Comparison of ENCODE assay signal across 12 mouse cellular contexts in the genomic region with DNA sequence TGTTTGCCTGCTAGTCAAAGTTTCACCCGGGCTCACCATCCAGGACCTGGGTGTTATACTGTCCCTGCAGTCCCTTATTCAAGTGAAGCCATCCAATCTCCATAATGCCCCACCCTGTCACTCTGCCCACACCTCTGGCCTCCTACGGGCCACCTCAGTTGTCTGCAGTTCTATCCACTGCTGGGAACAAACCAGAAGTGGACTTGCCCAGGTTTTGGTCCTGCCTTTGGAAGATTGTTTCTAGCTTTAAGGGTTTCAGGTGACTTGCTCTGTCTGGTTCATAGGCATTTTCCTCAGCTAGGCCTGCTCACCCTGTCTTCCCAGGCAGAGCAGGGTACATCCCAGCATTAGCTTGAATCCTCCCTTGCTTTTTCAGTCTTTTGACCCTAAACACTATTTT. TPM values are rescaled to one million over a fixed set of nuclear protein-coding genes. Genes with fewer than 3 reads are reported as not detected.
DNase-seq lines count a peak whose midpoint lies in the region; ATAC-seq and TF ChIP-seq lines count a peak whose summit lies in the region.
"Had no signal": no experiment of that assay in that cellular context is flagged by ENCODE, and none has a peak within 500 bp of the region (broad histone marks: within the 10 kb centered on the region; RNA-seq: fewer than 3 reads in every experiment).

No protein-coding gene starts in this region.

- 24% methylated on average over 2 of the region's 2 CpGs for WGBS in kidney, postnatal 0 days
- WGBS in embryonic facial prominence, embryonic 12.5 days = 51% methylated on average over 2 of the region's 2 CpGs
- WGBS in intestine, embryonic 16.5 days = 34% methylated on average over 2 of the region's 2 CpGs

- peaks cover 15% of the 10 kb centered on the region; the same call in 1 of the 2 replicates for H3K4me1 ChIP-seq in kidney, postnatal 0 days (replicated peaks; ENCODE audit: insufficient read depth, low read length)
- H3K4me1 ChIP-seq in embryonic facial prominence, embryonic 12.5 days = peaks cover 44% of the 10 kb centered on the region
- peaks cover 25% of the 10 kb centered on the region for H3K4me1 ChIP-seq in intestine, embryonic 16.5 days (ENCODE audit: control insufficient read depth, insufficient read depth, low read length)

- no peak for ATAC-seq in kidney, postnatal 0 days (replicated peaks; ENCODE audit: low FRiP score, low read depth)
- ATAC-seq in embryonic facial prominence, embryonic 12.5 days (ENCODE audit: insufficient number of reproducible peaks, insufficient read depth, low FRiP score, low TSS enrichment) = no peak
- no peak for ATAC-seq in intestine, embryonic 16.5 days
- no peak for ATAC-seq in megakaryocyte progenitor cell, adult 5-6 weeks (replicated peaks; ENCODE audit: poor library complexity)

- H3K9me3 ChIP-seq in kidney, postnatal 0 days (replicated peaks; ENCODE audit: low read length) = no peaks in the 10 kb centered on the region
- H3K9me3 ChIP-seq in embryonic facial prominence, embryonic 12.5 days = no peaks in the 10 kb centered on the region
- H3K9me3 ChIP-seq in intestine, embryonic 16.5 days (ENCODE audit: control insufficient read depth, low read length) = no peaks in the 10 kb centered on the region

- no peak overlapping the region for H3K4me3 ChIP-seq in kidney, postnatal 0 days (replicated peaks; ENCODE audit: low read depth, low read length)
- no peak overlapping the region for H3K4me3 ChIP-seq in embryonic facial prominence, embryonic 12.5 days
- H3K4me3 ChIP-seq in intestine, embryonic 16.5 days (ENCODE audit: low read length) = no peak overlapping the region

- DNase-seq in gastrocnemius, adult 18-20 months (ENCODE audit: low spot score) = peak; percentile 2
- DNase-seq in gastrocnemius, postnatal 25 days = no peak
- no peak for DNase-seq in kidney, postnatal 0 days (ENCODE audit: low spot score)
- DNase-seq in kidney, adult 9 months = no peak
- DNase-seq in adrenal gland, postnatal 10 days = no peak
- DNase-seq: thymus, postnatal 14 days had no signal

- H3K27me3 ChIP-seq in kidney, postnatal 0 days (ENCODE audit: insufficient read depth, low read length) = no peaks in the 10 kb centered on the region
- no peaks in the 10 kb centered on the region for H3K27me3 ChIP-seq in embryonic facial prominence, embryonic 12.5 days
- H3K27me3 ChIP-seq in intestine, embryonic 16.5 days (replicated peaks; ENCODE audit: control insufficient read depth, insufficient read depth, low read length) = no peaks in the 10 kb centered on the region
- H3K27me3 ChIP-seq: CH12.LX had no signal

- no peaks in the 10 kb centered on the region for H3K36me3 ChIP-seq in kidney, postnatal 0 days (ENCODE audit: insufficient read depth, low read length)
- H3K36me3 ChIP-seq in embryonic facial prominence, embryonic 12.5 days = no peaks in the 10 kb centered on the region
- no peaks in the 10 kb centered on the region for H3K36me3 ChIP-seq in intestine, embryonic 16.5 days (ENCODE audit: control insufficient read depth, insufficient read depth, low read length)

- no peak for TF ChIP-seq CTCF in kidney, postnatal 0 days (IDR thresholded peaks at IDR 0.05; ENCODE audit: low read depth)

- peak overlapping the region; percentile 87 for H3K27ac ChIP-seq in kidney, postnatal 0 days
- peak overlapping the region; percentile 99 for H3K27ac ChIP-seq in embryonic facial prominence, embryonic 12.5 days
- peak overlapping the region; percentile 73 for H3K27ac ChIP-seq in intestine, embryonic 16.5 days (ENCODE audit: low read length)

- no peak overlapping the region for H3K9ac ChIP-seq in kidney, postnatal 0 days (ENCODE audit: low read depth, low read length)
- H3K9ac ChIP-seq in embryonic facial prominence, embryonic 12.5 days = no peak overlapping the region
- H3K9ac ChIP-seq in intestine, embryonic 16.5 days (ENCODE audit: low read depth, low read length) = peak overlapping the region; percentile 58

- H3K4me2 ChIP-seq in kidney, postnatal 0 days (ENCODE audit: low read length) = no peak overlapping the region
- H3K4me2 ChIP-seq in embryonic facial prominence, embryonic 12.5 days (replicated peaks) = no peak overlapping the region
- H3K4me2 ChIP-seq in intestine, embryonic 16.5 days (ENCODE audit: low read depth, low read length) = no peak overlapping the region

RNA-seq across cellular contexts. Expression of gene Lsp1, which starts 5.4 kb away (rescaled TPM):
- total RNA-seq in gastrocnemius, adult 18-20 months (2021) = 10 to 100 TPM; 30.3 to 38.4 TPM
- total RNA-seq in gastrocnemius, postnatal 25 days (2021) = 10 to 100 TPM; 43.2 to 60.3 TPM
- 161 and 165 TPM in 2 replicates for polyA plus RNA-seq in kidney, postnatal 0 days (2015; fragmentation: Nextera tagmentation; extraction: Ambion mirVana)
- 24.5 and 24.7 TPM in 2 replicates for polyA plus RNA-seq in embryonic facial prominence, embryonic 12.5 days (2016; fragmentation: Nextera tagmentation; extraction: Ambion mirVana)
- 125 and 134 TPM in 2 replicates for polyA plus RNA-seq in intestine, embryonic 16.5 days (2015; fragmentation: Nextera tagmentation; extraction: Ambion mirVana)
- total RNA-seq in megakaryocyte progenitor cell, adult 5-6 weeks (2015) = 45.9 and 75.5 TPM in 2 replicates
- total RNA-seq in megakaryocyte progenitor cell, adult 5-6 weeks (2017) = 65.5 and 67.5 TPM in 2 replicates
- total RNA-seq in adrenal gland, postnatal 10 days (2021) = 10 to 100 TPM; 26.7 to 39.3 TPM

RNA-seq across cellular contexts. Expression of gene Tnni2, which starts 13.6 kb away (rescaled TPM):
- over 10,000 TPM; 19,257 to 20,060 TPM for total RNA-seq in gastrocnemius, adult 18-20 months (2021)
- over 10,000 TPM; 16,193 to 17,938 TPM for total RNA-seq in gastrocnemius, postnatal 25 days (2021)
- 2.2 and 3.0 TPM in 2 replicates for polyA plus RNA-seq in kidney, postnatal 0 days (2015; fragmentation: Nextera tagmentation; extraction: Ambion mirVana)
- polyA plus RNA-seq in embryonic facial prominence, embryonic 12.5 days (2016; fragmentation: Nextera tagmentation; extraction: Ambion mirVana) = 7.1 and 9.6 TPM in 2 replicates
- polyA plus RNA-seq in intestine, embryonic 16.5 days (2015; fragmentation: Nextera tagmentation; extraction: Ambion mirVana) = 4.3 and 4.7 TPM in 2 replicates
- total RNA-seq in megakaryocyte progenitor cell, adult 5-6 weeks (2015) = 6.0 and 8.0 TPM in 2 replicates
- total RNA-seq in megakaryocyte progenitor cell, adult 5-6 weeks (2017) = 2.4 and 7.7 TPM in 2 replicates
- total RNA-seq in adrenal gland, postnatal 10 days (2021) = 100 to 1,000 TPM; 196 to 793 TPM

RNA-seq across cellular contexts. Expression of gene Syt8, which starts 20.6 kb away (rescaled TPM):
- total RNA-seq in gastrocnemius, adult 18-20 months (2021) = not detected
- total RNA-seq in gastrocnemius, postnatal 25 days (2021) = not detected
- polyA plus RNA-seq in kidney, postnatal 0 days (2015; fragmentation: Nextera tagmentation; extraction: Ambion mirVana) = 2.5 and 4.8 TPM in 2 replicates
- polyA plus RNA-seq in embryonic facial prominence, embryonic 12.5 days (2016; fragmentation: Nextera tagmentation; extraction: Ambion mirVana) = 0.35 TPM in 1 of 2 replicates, not detected in the other
- 8.8 and 10.4 TPM in 2 replicates for polyA plus RNA-seq in intestine, embryonic 16.5 days (2015; fragmentation: Nextera tagmentation; extraction: Ambion mirVana)
- not detected in 2 replicates for total RNA-seq in megakaryocyte progenitor cell, adult 5-6 weeks (2015)
- not detected in 2 replicates for total RNA-seq in megakaryocyte progenitor cell, adult 5-6 weeks (2017)
- not detected for total RNA-seq in adrenal gland, postnatal 10 days (2021)
- total RNA-seq: CH12.LX; hematopoietic stem cell, adult 5-6 weeks; megakaryocyte, adult 5-6 weeks had no signal

RNA-seq across cellular contexts. Expression of gene Tnnt3, which starts 43.4 kb away (rescaled TPM):
- total RNA-seq in gastrocnemius, adult 18-20 months (2021) = over 10,000 TPM; 35,269 to 35,976 TPM
- over 10,000 TPM; 28,170 to 31,317 TPM for total RNA-seq in gastrocnemius, postnatal 25 days (2021)
- 3.4 TPM in 2 replicates for polyA plus RNA-seq in kidney, postnatal 0 days (2015; fragmentation: Nextera tagmentation; extraction: Ambion mirVana)
- polyA plus RNA-seq in embryonic facial prominence, embryonic 12.5 days (2016; fragmentation: Nextera tagmentation; extraction: Ambion mirVana) = 4.6 and 6.9 TPM in 2 replicates
- 2.1 and 3.2 TPM in 2 replicates for polyA plus RNA-seq in intestine, embryonic 16.5 days (2015; fragmentation: Nextera tagmentation; extraction: Ambion mirVana)
- total RNA-seq in megakaryocyte progenitor cell, adult 5-6 weeks (2015) = 0.20 TPM in 1 of 2 replicates, not detected in the other
- total RNA-seq in megakaryocyte progenitor cell, adult 5-6 weeks (2017) = not detected in 2 replicates
- 1,000 to 10,000 TPM in 1 of 2 experiments, 100 to 1,000 TPM in 1; 272 to 1,179 TPM for total RNA-seq in adrenal gland, postnatal 10 days (2021)

Comparison
In these comparisons a context has a peak if more than half of its experiments do, and no peak if none do; other contexts are left out.
1. RNA of gene Tnni2, which starts 13.6 kb away (total RNA-seq): 19,257 to 20,060 TPM in gastrocnemius, adult 18-20 months, 16,193 to 17,938 TPM in gastrocnemius, postnatal 25 days and 196 to 793 TPM in adrenal gland, postnatal 10 days; 2.4 to 8.0 TPM in megakaryocyte progenitor cell, adult 5-6 weeks; every median in the first group is over 10 times any median in the second.
2. Peak in every context shown above with its lines, with median percentiles within 50 percentile points of each other: H3K27ac ChIP-seq.